Mouse (Mus musculus): ENCODE measurements around the gene Gna11. TPM values are rescaled to one million over a fixed set of nuclear protein-coding genes. Genes with fewer than 3 reads are reported as not detected.

The Gna11 gene
- polyA plus RNA-seq, 1 experiment from 2014 or later = 101 TPM

DNA sequence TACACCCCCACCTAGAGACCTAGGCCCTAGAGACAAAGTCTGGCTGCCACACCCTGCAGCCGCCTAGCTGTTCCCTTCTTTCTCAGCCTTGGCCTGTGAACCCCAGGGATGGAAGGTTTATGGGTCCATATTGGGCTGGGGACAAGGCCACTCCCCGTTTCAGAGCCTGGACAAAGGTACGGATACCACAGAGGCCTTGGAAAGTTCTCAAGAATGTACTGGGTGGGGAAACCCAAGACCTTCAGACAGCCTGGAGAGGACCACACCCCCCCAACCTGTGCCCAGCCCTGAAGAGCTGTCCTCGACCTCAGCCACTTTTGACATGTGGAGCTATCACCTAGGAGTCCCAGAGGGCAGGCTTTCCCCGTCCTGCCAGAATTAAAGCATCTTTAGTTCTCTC, 4.0 kb upstream of the Gna11 start:
- Histone ChIP-seq H3K27me3 (ENCODE audit: control insufficient read depth, insufficient read depth, low read length) (no peaks in the 10 kb centered on the region), H3K4me3 (replicated peaks; ENCODE audit: low read length) (no peak overlapping the region), H3K4me1 (ENCODE audit: control insufficient read depth, insufficient read depth, low read length) (peaks cover 6% of the 10 kb centered on the region), H3K9ac (ENCODE audit: low read length) (no peak overlapping the region), H3K9me3 (replicated peaks; ENCODE audit: control insufficient read depth, low read length) (no peaks in the 10 kb centered on the region), H3K4me2 (ENCODE audit: low read depth, low read length) (no peak overlapping the region), H3K36me3 (ENCODE audit: control insufficient read depth, insufficient read depth, low read length) (no peaks in the 10 kb centered on the region), H3K27ac (ENCODE audit: low read length) (no peak overlapping the region)
- 56% methylated on average over 5 of the region's 5 CpGs for whole genome bisulfite sequencing
- ATAC-seq (ENCODE audit: insufficient read depth, low FRiP score) = no peak

DNA sequence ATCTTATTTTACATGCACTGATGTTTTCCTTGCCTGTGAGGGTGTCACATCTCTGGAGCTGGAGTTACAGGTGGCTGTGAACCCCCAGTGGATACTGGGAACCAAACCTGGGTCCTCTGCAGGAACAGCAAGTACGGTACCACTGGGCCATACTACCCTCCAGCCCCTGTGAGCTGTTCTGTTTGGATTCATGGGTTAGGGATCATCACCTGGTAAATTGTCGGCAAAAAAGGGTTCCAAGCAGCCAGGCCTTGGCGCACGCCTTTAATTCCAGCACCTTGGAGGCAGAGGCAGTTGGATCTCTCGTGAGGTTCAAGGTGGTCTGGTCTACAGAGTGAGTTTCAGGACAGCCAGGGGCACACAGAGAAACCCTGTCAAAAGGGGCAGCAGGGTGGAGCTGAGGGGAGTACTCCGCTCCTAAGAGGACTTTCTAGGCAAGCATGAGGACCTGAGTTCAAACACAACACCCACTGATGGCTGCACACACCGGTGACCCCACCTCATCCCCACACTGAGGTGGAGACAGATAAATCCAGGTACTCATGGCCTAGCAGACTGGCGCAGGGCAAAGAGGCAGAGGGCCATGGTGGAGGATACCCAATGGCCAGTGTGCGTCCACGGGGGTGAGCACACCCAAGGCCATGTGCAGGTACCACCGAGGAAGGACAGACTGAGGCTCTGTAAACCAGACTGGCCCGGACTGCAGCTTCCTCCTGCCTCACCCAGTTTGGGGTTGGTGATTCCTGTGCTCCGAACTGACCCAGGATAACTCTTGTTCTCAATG, 2.0 kb upstream of the Gna11 start:
- Histone ChIP-seq H3K36me3 (ENCODE audit: control insufficient read depth, insufficient read depth, low read length) (no peaks in the 10 kb centered on the region), H3K27ac (ENCODE audit: low read length) (peak overlapping the region; percentile 80), H3K27me3 (ENCODE audit: control insufficient read depth, insufficient read depth, low read length) (no peaks in the 10 kb centered on the region), H3K4me1 (ENCODE audit: control insufficient read depth, insufficient read depth, low read length) (peaks cover 26% of the 10 kb centered on the region), H3K9ac (ENCODE audit: low read length) (peak overlapping the region; percentile 35), H3K4me3 (replicated peaks; ENCODE audit: low read length) (no peak overlapping the region), H3K9me3 (replicated peaks; ENCODE audit: control insufficient read depth, low read length) (no peaks in the 10 kb centered on the region), H3K4me2 (ENCODE audit: low read depth, low read length) (no peak overlapping the region)
- WGBS = 85% methylated on average over 13 of the region's 13 CpGs
- ATAC-seq (ENCODE audit: insufficient read depth, low FRiP score) = no peak

DNA sequence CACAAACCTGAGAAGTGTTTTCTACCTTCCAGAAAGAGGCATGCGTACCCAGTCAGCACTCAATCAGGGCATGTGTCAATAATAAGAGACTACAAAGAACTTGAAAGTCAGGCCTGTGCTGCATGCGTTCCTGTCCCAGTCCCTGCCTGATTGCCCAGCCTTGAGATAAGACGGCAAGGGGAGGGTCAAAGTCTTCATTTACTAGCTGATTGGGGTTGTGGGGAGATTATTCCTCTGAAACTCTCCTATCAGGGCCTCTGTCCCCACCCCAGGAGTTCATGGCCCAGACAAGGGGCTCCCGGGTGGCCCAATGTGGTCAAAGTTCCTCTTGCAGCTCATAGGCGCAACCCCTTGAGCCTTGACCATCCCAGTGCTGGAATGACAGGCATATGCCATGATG, 1.3 kb upstream of the Gna11 start:
- Histone ChIP-seq H3K27me3 (ENCODE audit: control insufficient read depth, insufficient read depth, low read length) (no peaks in the 10 kb centered on the region), H3K4me1 (ENCODE audit: control insufficient read depth, insufficient read depth, low read length) (peaks cover 31% of the 10 kb centered on the region), H3K9ac (ENCODE audit: low read length) (peak overlapping the region; percentile 38), H3K9me3 (replicated peaks; ENCODE audit: control insufficient read depth, low read length) (no peaks in the 10 kb centered on the region), H3K4me3 (replicated peaks; ENCODE audit: low read length) (no peak overlapping the region), H3K4me2 (ENCODE audit: low read depth, low read length) (peak overlapping the region; percentile 22; the same call in 1 of the 2 replicates), H3K36me3 (ENCODE audit: control insufficient read depth, insufficient read depth, low read length) (no peaks in the 10 kb centered on the region), H3K27ac (ENCODE audit: low read length) (peak overlapping the region; percentile 80)
- 56% methylated on average over 5 of the region's 5 CpGs for WGBS
- ATAC-seq (ENCODE audit: insufficient read depth, low FRiP score) = peak; percentile 24; the same call in 1 of the 2 replicates

DNA sequence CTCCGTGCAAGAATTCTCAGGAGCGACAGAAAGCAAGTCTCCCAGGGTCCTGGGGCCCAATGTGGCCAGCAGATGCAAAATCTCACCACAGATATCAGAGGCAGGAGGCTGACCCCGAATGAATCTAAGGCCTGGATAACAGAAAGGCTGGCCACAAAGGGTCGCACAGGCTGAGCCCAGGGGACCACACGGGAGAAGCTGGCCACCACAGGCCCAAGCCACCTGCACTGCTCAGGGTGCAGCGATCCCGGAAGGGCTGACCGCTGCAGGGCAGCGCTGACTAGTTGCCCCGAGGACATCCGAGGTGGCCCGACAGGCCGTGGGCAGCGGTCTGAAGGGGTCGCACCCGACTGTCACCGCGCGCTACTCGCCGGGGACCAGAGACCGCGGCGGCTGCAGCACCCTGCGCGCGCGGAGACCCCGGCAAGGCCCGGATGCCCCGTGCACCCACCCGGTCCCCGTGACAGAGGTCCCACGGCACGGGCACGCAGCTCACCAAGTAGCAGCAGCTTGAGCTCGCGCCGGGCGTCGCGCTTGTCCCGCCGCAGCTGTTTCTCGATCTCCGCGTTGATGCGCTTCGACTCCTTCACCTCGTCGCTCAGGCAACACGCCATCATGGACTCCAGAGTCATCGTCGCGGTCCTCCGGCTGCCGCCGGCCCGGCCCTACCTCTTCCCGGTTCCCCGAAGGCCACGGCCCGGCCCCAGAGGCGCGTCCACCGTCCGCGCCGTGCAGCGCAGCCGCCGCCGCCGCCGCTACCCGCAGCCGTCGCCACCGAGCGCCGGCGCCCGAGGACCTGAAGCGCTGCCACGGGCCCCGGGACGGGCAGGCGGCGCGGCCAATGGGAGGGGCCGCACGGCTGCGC, 462 bp downstream of the Gna11 start:
- peak overlapping the region; percentile 92 for H3K4me2 ChIP-seq (ENCODE audit: low read depth, low read length)
- peak overlapping the region; percentile 94 for H3K9ac ChIP-seq (ENCODE audit: low read length)
- peak overlapping the region; percentile 98 for H3K4me3 ChIP-seq (replicated peaks; ENCODE audit: low read length)
- H3K4me1 ChIP-seq (ENCODE audit: control insufficient read depth, insufficient read depth, low read length) = peaks cover 30% of the 10 kb centered on the region
- 0 out of 2 replicates have a peak, but pooled peaks cover 1% of the 10 kb centered on the region for H3K36me3 ChIP-seq (ENCODE audit: control insufficient read depth, insufficient read depth, low read length)
- H3K27me3 ChIP-seq (ENCODE audit: control insufficient read depth, insufficient read depth, low read length) = no peaks in the 10 kb centered on the region
- peak; percentile 3 for ATAC-seq (ENCODE audit: insufficient read depth, low FRiP score)
- WGBS = under 1% methylated on average over 88 of the region's 93 CpGs
- no peaks in the 10 kb centered on the region for H3K9me3 ChIP-seq (replicated peaks; ENCODE audit: control insufficient read depth, low read length)
- H3K27ac ChIP-seq (ENCODE audit: low read length) = peak overlapping the region; percentile 73

DNA sequence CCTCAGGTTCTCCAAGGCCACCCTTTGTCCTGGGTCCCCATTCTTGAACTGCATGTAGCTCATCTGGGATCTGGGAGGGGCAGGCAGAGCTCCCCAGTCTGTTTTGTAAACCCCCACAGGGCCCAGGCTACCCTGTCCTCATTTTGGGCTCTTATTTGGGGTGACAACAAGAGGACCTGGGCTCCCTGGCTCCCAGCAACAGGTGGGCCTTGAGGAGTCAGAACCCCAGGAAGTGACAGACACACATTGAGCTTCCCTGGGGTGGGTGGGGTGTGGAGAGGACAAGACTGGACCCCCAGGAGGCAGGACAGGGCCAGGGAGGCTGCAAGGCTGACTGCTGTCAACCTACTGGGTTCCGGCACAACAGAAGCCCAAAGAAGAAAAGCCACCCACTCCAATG, 1.4 kb downstream of the Gna11 start:
- no peaks in the 10 kb centered on the region for H3K9me3 ChIP-seq (replicated peaks; ENCODE audit: control insufficient read depth, low read length)
- peaks cover 30% of the 10 kb centered on the region for H3K4me1 ChIP-seq (ENCODE audit: control insufficient read depth, insufficient read depth, low read length)
- ATAC-seq (ENCODE audit: insufficient read depth, low FRiP score) = no peak
- no peak overlapping the region for H3K27ac ChIP-seq (ENCODE audit: low read length)
- 0 out of 2 replicates have a peak, but pooled peaks cover 3% of the 10 kb centered on the region for H3K36me3 ChIP-seq (ENCODE audit: control insufficient read depth, insufficient read depth, low read length)
- peak overlapping the region; percentile 98 for H3K4me3 ChIP-seq (replicated peaks; ENCODE audit: low read length)
- 58% methylated on average over 1 of the region's 1 CpGs for WGBS
- peak overlapping the region; percentile 94 for H3K9ac ChIP-seq (ENCODE audit: low read length)
- no peaks in the 10 kb centered on the region for H3K27me3 ChIP-seq (ENCODE audit: control insufficient read depth, insufficient read depth, low read length)
- H3K4me2 ChIP-seq (ENCODE audit: low read depth, low read length) = peak overlapping the region; percentile 92

DNA sequence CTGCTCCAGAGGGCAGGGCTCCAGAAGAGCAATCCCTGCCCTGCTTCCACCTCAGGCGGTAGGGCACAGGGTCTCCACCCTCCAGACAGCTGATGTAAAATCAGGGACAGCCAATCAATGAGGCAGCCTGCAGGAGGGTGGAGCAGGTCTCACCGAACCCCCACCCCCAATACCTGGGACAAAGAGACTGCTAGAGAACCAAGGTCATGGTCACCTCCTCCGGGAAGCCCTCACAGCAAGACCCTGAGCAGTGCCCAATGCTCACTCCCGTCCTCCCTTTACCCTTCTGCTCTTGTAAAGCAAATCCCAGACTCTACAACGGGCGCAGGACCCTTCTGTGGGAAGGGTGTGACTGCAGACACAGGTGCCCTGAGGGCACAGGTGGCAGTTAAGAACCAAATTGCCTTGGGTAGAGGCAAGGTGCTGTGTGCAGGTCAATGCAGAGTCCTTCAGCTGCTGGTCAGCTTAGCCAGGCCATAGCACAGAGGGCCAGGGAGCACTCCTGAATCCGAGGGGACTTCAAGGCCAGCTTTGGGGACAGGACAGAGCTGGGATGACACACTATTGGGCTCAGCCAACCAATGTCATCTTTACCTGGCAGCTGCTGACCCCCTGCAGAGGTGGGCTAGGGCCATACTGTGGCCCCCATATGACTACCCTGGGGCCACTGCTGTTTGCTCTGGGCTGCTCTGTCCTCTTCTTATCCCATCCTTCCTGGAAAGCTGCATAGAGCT, 2.1 kb downstream of the Gna11 start:
- Histone ChIP-seq H3K27me3 (ENCODE audit: control insufficient read depth, insufficient read depth, low read length) (no peaks in the 10 kb centered on the region), H3K4me2 (ENCODE audit: low read depth, low read length) (peak overlapping the region; percentile 92), H3K9me3 (replicated peaks; ENCODE audit: control insufficient read depth, low read length) (no peaks in the 10 kb centered on the region), H3K4me1 (ENCODE audit: control insufficient read depth, insufficient read depth, low read length) (peaks cover 30% of the 10 kb centered on the region), H3K27ac (ENCODE audit: low read length) (peak overlapping the region; percentile 86; the same call in 1 of the 2 replicates), H3K4me3 (replicated peaks; ENCODE audit: low read length) (peak overlapping the region; percentile 98), H3K36me3 (ENCODE audit: control insufficient read depth, insufficient read depth, low read length) (0 out of 2 replicates have a peak, but pooled peaks cover 3% of the 10 kb centered on the region), H3K9ac (ENCODE audit: low read length) (peak overlapping the region; percentile 94)
- WGBS = 65% methylated on average over 7 of the region's 7 CpGs
- ATAC-seq (ENCODE audit: insufficient read depth, low FRiP score) = no peak

DNA sequence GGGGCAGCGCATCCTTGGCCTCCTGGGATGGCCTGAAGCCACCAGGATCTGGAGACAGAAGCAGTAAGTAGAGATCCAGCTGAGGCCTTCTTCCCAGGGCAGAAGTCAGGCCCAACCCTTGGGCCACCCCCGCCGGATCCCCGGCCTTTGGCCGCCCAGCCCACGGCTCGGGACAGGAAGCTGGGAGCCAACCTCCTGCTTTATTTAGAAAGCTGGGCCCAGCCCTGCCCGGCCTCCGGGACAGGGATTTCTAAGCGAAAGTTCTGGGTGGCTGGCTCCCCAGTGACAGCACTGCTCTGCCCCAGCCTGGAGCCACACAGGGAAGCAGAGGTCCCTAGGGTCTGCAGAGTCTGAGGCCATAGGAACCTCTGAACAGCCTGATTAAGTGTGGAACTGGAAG, 3.2 kb downstream of the Gna11 start:
- Histone ChIP-seq H3K9me3 (replicated peaks; ENCODE audit: control insufficient read depth, low read length) (no peaks in the 10 kb centered on the region), H3K27ac (ENCODE audit: low read length) (peak overlapping the region; percentile 86), H3K4me3 (replicated peaks; ENCODE audit: low read length) (peak overlapping the region; percentile 98), H3K4me2 (ENCODE audit: low read depth, low read length) (peak overlapping the region; percentile 92), H3K27me3 (ENCODE audit: control insufficient read depth, insufficient read depth, low read length) (no peaks in the 10 kb centered on the region), H3K4me1 (ENCODE audit: control insufficient read depth, insufficient read depth, low read length) (peaks cover 30% of the 10 kb centered on the region), H3K36me3 (ENCODE audit: control insufficient read depth, insufficient read depth, low read length) (0 out of 2 replicates have a peak, but pooled peaks cover 3% of the 10 kb centered on the region), H3K9ac (ENCODE audit: low read length) (peak overlapping the region; percentile 94)
- WGBS = 49% methylated on average over 10 of the region's 10 CpGs
- ATAC-seq (ENCODE audit: insufficient read depth, low FRiP score) = no peak

DNA sequence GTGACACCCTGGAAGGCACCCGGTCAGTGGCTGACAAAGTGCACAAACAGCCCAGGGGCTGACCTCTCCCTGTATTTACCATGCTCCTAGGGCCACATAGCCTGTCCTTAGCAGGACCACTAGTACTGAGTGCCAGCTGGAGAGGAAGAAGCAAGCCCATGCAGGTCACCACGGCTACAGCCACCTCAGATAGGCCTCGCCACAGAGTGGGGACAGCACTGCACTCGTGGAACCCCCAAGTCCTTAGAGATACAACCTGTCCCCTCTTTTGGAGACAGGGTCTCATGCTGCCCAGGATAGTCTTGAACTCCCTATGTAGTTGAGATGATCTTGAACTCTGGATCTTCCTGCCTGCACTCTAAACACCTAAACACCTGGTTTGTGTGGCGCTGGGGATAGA, 3.6 kb downstream of the Gna11 start:
- Histone ChIP-seq H3K9me3 (replicated peaks; ENCODE audit: control insufficient read depth, low read length) (no peaks in the 10 kb centered on the region), H3K9ac (ENCODE audit: low read length) (peak overlapping the region; percentile 94), H3K27me3 (ENCODE audit: control insufficient read depth, insufficient read depth, low read length) (no peaks in the 10 kb centered on the region), H3K27ac (ENCODE audit: low read length) (peak overlapping the region; percentile 86; the same call in 1 of the 2 replicates), H3K4me3 (replicated peaks; ENCODE audit: low read length) (no peak overlapping the region), H3K36me3 (ENCODE audit: control insufficient read depth, insufficient read depth, low read length) (0 out of 2 replicates have a peak, but pooled peaks cover 3% of the 10 kb centered on the region), H3K4me1 (ENCODE audit: control insufficient read depth, insufficient read depth, low read length) (peaks cover 30% of the 10 kb centered on the region), H3K4me2 (ENCODE audit: low read depth, low read length) (peak overlapping the region; percentile 92; the same call in 1 of the 2 replicates)
- 68% methylated on average over 5 of the region's 5 CpGs for WGBS
- ATAC-seq (ENCODE audit: insufficient read depth, low FRiP score) = no peak
